Mouse (Mus musculus) spleen, postnatal 14 days (tissue): ENCODE data around the gene Psmc3ip.

Experiments
- DNase-seq, 2 experiments: peaks; one replicate each; pipeline ENCODE4 v3.0.0; 2021 to 2022; ENCODE audit warnings: low spot score in 2 of 2

The Psmc3ip gene

DNA sequence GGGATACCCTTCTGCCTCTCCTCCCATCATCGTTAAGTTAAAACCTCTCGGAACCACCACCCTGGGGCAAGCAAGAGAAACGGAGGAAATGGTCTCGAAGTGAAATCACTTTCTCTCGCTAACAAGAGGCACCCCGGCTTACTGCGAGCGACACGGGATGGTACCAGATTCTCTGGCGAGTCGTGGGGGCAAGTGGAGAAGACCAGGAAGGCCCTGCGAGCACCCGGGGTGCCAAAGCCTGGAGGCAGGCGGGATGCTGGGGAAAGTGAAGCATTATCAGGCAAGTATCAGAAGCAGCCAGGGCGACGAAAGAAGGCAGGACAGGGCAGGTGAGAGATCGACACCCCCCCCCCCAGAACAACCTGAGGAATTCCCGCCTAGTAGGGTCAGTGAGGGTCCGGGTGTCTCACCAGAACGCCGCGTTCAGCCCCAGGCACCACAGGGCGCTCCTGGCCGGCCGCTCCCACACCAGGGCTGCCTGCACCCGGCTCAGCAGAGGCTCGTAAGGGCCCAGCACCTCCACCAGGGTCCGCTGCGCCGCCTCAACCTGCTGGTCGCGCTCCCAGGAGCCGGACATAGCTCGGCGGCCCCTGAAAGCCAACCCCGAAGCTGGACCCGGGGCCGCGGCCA is 24.0 kb upstream of the Psmc3ip start:
- peak in 1 of 2 experiments; percentile 15 for DNase-seq

- no peak for DNase-seq
Observed at GRCm38 (mm10) chr11:101118105-101118504, 22.9 kb upstream of the Psmc3ip start.

DNA sequence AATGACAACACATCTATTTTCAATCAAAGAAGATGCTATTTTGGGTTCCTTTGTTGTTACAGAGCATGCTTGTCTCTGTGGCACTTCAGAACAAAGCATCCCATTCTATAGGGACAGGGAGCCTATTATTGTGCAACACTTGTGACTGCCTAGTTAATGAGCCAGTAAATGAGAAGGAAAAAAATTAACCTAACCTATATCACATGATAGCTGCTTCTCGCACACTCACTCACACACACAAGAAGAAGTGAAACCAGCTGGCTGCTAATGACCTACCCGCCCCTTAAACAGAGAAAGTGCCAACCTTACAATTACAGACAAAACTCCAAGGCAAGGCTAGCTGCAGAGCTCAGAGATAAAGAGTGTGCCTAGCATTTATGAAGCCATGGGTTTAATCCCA is 20.3 kb upstream of the Psmc3ip start:
- no peak for DNase-seq

GRCm38 (mm10) chr11:101112186-101112585 is 16.9 kb upstream of the Psmc3ip start:
- no peak for DNase-seq

- DNase-seq, result no peak
Observed at GRCm38 (mm10) chr11:101111178-101111577, 15.9 kb upstream of the Psmc3ip start.

DNA sequence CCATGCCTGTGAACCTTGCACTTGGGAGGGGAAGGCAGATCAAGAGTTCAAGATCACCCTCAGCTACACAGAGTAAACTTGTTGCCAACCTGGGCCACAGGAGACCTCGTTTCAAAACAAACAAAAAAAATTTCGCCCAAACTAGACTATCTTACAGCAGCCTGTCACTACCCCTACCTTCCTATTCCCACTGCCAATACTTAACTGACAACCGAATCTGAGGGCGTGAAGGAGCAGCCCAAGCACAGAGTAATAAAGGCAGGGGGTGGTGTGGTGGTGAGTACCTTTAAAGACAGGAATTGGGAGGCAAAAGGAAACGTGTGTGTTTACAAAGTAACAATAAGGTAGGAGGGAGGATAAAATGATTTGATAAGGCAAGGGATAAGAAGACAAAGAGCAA is 15.5 kb upstream of the Psmc3ip start:
- no peak for DNase-seq

DNA sequence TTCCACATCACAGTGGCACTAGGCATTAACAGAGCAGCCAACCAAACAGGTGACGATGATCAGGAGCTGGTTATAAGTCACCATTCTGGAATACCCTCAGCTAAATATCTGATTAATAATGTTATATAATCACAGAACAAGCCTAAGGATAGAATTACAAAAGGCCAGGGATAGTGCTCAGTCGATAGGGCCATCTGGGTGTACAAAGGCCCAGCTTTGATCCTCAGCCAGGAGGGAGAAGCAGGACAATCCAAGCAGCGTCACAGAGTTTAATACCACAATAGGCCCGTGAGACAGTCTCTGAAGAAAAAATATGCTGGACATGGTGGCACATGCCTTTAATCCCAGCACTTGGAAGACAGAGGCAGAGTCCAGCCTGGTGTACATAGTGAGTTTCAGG is 14.1 kb upstream of the Psmc3ip start:
- no peak for DNase-seq

- DNase-seq, result no peak
Observed at GRCm38 (mm10) chr11:101103011-101103410, 7.8 kb upstream of the Psmc3ip start.

GRCm38 (mm10) chr11:101098231-101098630 is 3.0 kb upstream of the Psmc3ip start:
- no peak for DNase-seq

- no peak for DNase-seq
Observed at GRCm38 (mm10) chr11:101094930-101095313, 314 bp downstream of the Psmc3ip start.

DNA sequence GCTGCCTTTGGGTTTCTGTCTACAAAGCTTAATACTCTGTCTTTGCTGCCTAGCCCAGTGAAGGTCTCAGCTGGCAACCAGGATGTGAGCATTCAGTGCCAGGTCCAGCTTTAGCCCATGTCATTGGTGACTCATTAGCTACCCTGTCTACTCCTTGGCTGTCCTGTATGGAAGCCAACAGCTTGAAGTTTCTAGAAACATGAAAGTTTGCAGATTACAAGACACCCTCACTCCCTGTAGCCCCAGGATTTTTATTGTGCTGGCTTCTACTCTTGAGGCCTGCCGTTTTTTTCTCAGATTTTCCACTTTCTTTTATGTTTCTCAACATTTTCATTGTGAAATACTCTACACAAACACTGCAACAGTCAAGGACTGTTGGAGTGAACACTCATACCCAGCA is 5.3 kb downstream of the Psmc3ip start:
- no peak for DNase-seq

GRCm38 (mm10) chr11:101087682-101088055 is 7.6 kb downstream of the Psmc3ip start:
- no peak for DNase-seq

- peak; percentile 72 to 81 for DNase-seq
Observed at GRCm38 (mm10) chr11:101086756-101087681, 8.2 kb downstream of the Psmc3ip start, which contains the start of gene Mlx. Gene Mlx (plus strand): TSS chr11:101087277.

DNA sequence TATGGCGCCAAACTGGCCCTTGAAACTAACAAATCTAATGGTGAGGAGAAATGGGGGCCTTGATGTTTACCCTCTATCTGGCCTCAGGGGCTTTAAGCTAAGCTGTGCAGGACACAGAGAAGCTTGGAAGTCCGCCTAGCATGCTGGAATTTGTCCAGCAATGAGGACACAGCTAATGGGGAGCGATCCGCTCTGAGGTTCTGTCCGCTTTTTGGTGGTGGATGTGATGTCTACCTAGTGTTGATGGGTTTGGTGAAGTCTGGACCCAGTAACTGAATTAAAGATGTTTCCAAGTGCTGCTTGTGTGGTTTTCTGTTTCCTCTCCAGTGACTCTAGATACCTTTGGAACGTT is 8.9 kb downstream of the Psmc3ip start:
- DNase-seq, result no peak

- DNase-seq, result no peak
Observed at GRCm38 (mm10) chr11:101085617-101086322, 9.5 kb downstream of the Psmc3ip start.

- no peak for DNase-seq
Observed at GRCm38 (mm10) chr11:101084811-101085210, 10.4 kb downstream of the Psmc3ip start.

- DNase-seq, result no peak
Observed at GRCm38 (mm10) chr11:101084246-101084645, 11.0 kb downstream of the Psmc3ip start.

DNA sequence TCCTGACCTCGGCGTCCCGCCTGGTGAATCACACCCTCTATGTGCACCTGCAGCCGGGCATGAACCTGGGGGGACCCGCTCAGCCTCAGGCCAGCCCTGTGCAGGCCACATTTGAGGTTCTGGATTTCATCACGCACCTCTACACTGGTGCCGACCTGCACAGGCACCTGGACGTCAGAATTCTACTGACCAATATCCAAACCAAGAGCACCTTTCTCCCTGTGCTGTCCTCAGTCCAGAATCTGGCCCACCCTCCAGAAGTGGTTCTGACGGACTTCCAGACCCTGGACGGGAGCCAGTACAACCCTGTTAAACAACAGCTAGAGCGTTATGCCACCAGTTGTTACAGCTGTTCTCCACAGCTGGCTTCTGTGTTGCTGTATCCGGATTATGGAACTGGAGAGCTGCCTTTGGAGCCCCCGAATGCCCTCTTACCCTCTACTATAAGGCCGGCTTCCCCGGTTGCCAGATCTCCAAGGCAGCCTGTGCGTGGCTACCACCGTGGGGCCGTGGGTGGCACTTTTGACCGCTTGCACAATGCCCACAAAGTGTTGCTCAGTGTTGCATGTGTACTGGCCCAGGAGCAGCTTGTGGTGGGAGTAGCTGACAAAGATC is 12.0 kb downstream of the Psmc3ip start:
- DNase-seq, result no peak

GRCm38 (mm10) chr11:101082208-101083082 is 12.8 kb downstream of the Psmc3ip start, which contains the start of gene Coasy:
Gene Coasy (plus strand): TSS chr11:101082565.
- peak; percentile 53 to 66 for DNase-seq

DNA sequence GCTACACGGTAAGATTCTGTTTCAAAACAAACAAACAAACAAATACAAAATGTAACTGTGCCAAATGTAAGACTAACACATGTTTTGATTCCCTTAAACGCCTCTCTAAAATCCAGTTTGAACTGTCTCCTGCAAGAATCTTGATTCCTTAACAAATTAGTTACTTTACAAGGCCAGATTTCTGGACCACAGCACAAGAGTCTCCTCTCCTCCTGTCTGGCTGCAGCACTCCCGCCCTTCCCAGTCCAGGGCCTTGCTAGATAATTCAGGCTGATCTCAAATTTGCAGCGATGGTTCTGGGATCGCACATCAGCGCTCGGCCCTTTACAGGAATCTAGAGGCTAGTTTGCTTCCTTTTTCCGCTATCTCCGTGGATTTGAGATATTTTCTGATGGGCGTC is 13.6 kb downstream of the Psmc3ip start:
- DNase-seq, result no peak

DNA sequence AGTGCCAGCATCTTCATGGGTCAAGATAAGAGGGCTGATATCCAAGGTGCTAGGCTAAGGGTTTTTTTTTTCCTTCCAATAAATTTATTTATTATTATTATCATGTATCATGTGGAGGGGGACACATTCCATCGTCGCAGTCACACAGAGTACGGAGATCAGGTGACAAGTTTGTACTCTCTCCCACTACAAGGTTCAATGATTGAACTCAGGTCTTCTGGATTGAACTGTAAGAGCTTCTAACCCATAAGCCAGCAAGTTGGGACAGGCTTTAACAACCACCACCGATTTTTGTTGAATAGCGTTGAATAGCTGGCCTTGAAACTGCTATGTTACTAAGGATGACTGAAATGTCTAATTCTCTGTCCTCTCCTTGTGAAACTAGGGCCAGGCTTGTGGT is 14.8 kb downstream of the Psmc3ip start:
- no peak for DNase-seq
